Mouse (Mus musculus): Measurements from ENCODE around the gene Dcun1d1. TPM values are rescaled to one million over a fixed set of nuclear protein-coding genes. Genes with fewer than 3 reads are reported as not detected.

Gene Dcun1d1
- 1.9 and 3.2 TPM in 2 replicates for polyA plus RNA-seq (2012; rRNA removed)

GRCm38 (mm10) chr3:35937345-35937744, at the start of gene Dcun1d1:
Dcun1d1 (minus strand) TSS chr3:35937445.

Other genes starting within 250 kb of the Dcun1d1 start
- gene Atp11b, start 183.3 kb downstream of the Dcun1d1 start, polyA plus RNA-seq (2012; rRNA removed): 11.7 and 15.3 TPM in 2 replicates
- 17.3 and 18.2 TPM in 2 replicates for gene Mccc1, start 63.2 kb upstream of the Dcun1d1 start, polyA plus RNA-seq (2012; rRNA removed)
- not detected in 2 replicates for gene Ccdc144b, start 116.1 kb upstream of the Dcun1d1 start, polyA plus RNA-seq (2012; rRNA removed)
- gene Acad9, start 128.5 kb upstream of the Dcun1d1 start, polyA plus RNA-seq (2012; rRNA removed): 20.9 and 23.0 TPM in 2 replicates
- 1.00 and 1.0 TPM in 2 replicates for gene D3Ertd254e, start 213.6 kb upstream of the Dcun1d1 start, polyA plus RNA-seq (2012; rRNA removed)

Data from ovary, adult 2 months (tissue).